Mouse (Mus musculus) forebrain, embryonic 14.5 days (tissue): Measurements from ENCODE around the gene Tet2. TPM values are rescaled to one million over a fixed set of nuclear protein-coding genes. Genes with fewer than 3 reads are reported as not detected.
"Not testable (repeated sequence)": the region's sequence is repeated elsewhere in the genome, so short reads cannot be mapped to it uniquely, and the experiment has no call there.

ENCODE experiments used
- ATAC-seq: fragments of 200-750 bp; cut with Nextera tagmentation; 2 replicates; pipeline ENCODE4 v1.8.0; 2017; ENCODE audit warnings: mild to moderate bottlenecking, moderate library complexity
- DNase-seq: peaks from one replicate; pipeline ENCODE4 v3.0.0-alpha.2; 2015; ENCODE audit warnings: low spot score
- H3K27ac ChIP-seq: fragments of 300-500 bp; sonication (generic); 2 replicates; pipeline ENCODE4 v1.5.1; 2014; ENCODE audit warnings: low read depth, mild to moderate bottlenecking, control low read depth, low read length, moderate library complexity
- H3K27me3 ChIP-seq: fragments of 300-500 bp; sonication (generic); replicated peaks from 2 replicates; pipeline ENCODE4 v1.6.1; 2014; ENCODE audit warnings: low read length, control low read depth, mixed read lengths; ENCODE audit not compliant: control insufficient read depth, insufficient read depth
- H3K36me3 ChIP-seq: fragments of 300-500 bp; sonication (generic); 2 replicates; pipeline ENCODE4 v1.6.1; 2014; ENCODE audit warnings: low read length, control low read depth; ENCODE audit not compliant: control insufficient read depth, insufficient read depth
- H3K4me1 ChIP-seq: fragments of 300-500 bp; sonication (generic); 2 replicates; pipeline ENCODE4 v1.6.1; 2014; ENCODE audit warnings: antibody characterized with exemption, low read length, control low read depth; ENCODE audit not compliant: control insufficient read depth, insufficient read depth
- H3K4me2 ChIP-seq: fragments of 300-500 bp; sonication (generic); 2 replicates; pipeline ENCODE4 v1.6.1; 2014; ENCODE audit warnings: mild to moderate bottlenecking, control low read depth, low read length
- H3K4me3 ChIP-seq: fragments of 300-500 bp; sonication (generic); 2 replicates; pipeline ENCODE4 v1.5.1; 2014; ENCODE audit warnings: low read depth, low read length, control low read depth
- H3K9ac ChIP-seq: fragments of 300-500 bp; sonication (generic); 2 replicates; pipeline ENCODE4 v1.6.1; 2014; ENCODE audit warnings: mild to moderate bottlenecking, low read length, control low read depth, moderate library complexity
- H3K9me3 ChIP-seq: fragments of 300-500 bp; sonication (generic); replicated peaks from 2 replicates; pipeline ENCODE4 v1.6.1; 2016; ENCODE audit warnings: low read length, control low read depth, mixed read lengths; ENCODE audit not compliant: control insufficient read depth
- WGBS: fragments of 180-500 bp; shearing (Covaris S2); extraction: QIAGEN DNeasy Blood & Tissue Kit; methylation state at CpG from one replicate; pipeline ENCODE4 v1.1.7; 2014; 5-methylcytosine and 5-hydroxymethylcytosine counted together
- polyA plus RNA-seq: library from polyadenylated mRNA; unstranded; fragments of >200 nt; fragmentation: Nextera tagmentation; extraction: Ambion mirVana; gene quantifications from 2 replicates; pipeline ENCODE4 v1.2.1, GENCODE M21; 2014

The Tet2 gene
- 13.1 and 17.0 TPM in 2 replicates for polyA plus RNA-seq

DNA sequence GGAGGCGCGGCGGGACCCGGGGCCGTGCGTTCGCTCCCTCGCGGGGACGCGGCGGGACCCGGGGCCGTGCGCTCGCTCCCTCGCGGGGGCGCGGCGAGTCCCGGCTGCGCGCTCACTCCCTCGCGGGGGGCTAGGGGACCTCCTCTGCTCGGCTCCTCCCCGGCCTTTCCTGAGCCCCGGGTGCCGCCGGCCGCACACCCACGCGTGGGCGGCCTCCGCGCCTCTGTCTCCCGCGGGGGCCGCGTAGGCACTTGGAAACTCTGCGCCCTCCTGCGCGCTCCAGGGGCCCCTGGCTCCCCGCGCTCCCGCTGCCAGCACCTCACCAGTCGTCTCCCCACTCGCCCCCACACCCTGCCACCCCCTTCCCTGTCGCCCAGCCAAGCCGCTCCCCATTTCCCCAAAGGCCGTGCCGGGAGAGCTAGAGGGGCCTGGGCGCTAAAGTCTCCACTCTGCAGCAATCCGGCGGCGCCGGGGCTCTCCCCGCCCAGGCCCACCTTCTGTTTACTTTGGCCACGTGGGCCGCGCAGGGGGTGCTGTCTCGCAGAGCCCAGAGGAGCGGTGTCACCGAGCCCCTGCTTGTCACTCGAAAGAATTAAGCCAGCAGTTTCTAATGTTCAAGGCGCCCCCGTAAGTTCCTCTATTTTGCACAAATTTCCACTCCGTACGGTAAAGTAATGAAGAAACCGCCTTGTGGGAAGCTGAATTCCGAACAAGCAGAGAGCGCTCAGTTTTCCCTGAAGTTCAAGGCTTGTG is at the start of gene Tet2:
Gene Tet2, minus strand, starts transcription at position 589 of the 753 bp plus-strand sequence.
- under 1% methylated on average over 36 of the region's 73 CpGs for WGBS
- Histone ChIP-seq H3K4me2 (peak within 1 kb of the TSS; percentile 69), H3K27ac (peak within 1 kb of the TSS; percentile 94), H3K4me1 (peaks cover 6% of the 10 kb centered on the region; the same call in 1 of the 2 replicates), H3K4me3 (peak within 1 kb of the TSS; percentile 77), H3K36me3 (no peaks in the 10 kb centered on the region), H3K27me3 (no peaks in the 10 kb centered on the region), H3K9me3 (no peaks in the 10 kb centered on the region), H3K9ac (peak within 1 kb of the TSS; percentile 92)
- peak; percentile 64 for ATAC-seq
- peak; percentile 69 for DNase-seq

DNA sequence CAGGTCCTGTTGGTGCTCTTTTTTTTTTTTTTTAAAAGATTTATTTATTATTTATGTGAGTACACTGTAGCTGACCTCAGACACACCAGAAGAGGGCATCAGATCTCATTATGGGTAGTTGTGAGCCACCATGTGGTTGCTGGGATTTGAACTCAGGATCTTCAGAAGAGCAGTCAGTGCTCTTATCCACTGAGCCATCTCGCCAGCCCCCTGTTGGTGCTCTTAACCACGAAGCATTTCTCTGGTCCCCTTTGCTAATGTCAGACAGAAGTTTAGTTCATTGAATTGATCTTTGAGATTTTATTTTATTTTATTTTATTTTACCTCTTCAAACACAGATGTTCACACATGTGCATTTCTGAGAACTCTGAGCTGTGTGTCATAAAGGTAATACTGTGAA is 48.1 kb upstream of the Tet2 start:
- not testable (repeated sequence) for H3K4me2 ChIP-seq, H3K4me3 ChIP-seq, H3K9ac ChIP-seq, H3K9me3 ChIP-seq, DNase-seq, H3K27ac ChIP-seq, H3K27me3 ChIP-seq, H3K36me3 ChIP-seq, H3K4me1 ChIP-seq, ATAC-seq
- 90% methylated on average over 2 of the region's 2 CpGs for WGBS

GRCm38 (mm10) chr3:133590506-133591152 is 45.7 kb upstream of the Tet2 start:
- H3K27ac ChIP-seq: no peak overlapping the region
- H3K9me3 ChIP-seq: no peaks in the 10 kb centered on the region
- H3K4me3 ChIP-seq: no peak overlapping the region
- H3K4me1 ChIP-seq: no peaks in the 10 kb centered on the region
- H3K4me2 ChIP-seq: no peak overlapping the region
- no peaks in the 10 kb centered on the region for H3K36me3 ChIP-seq
- no peaks in the 10 kb centered on the region for H3K27me3 ChIP-seq
- H3K9ac ChIP-seq: no peak overlapping the region
- WGBS: 90% methylated on average over 7 of the region's 7 CpGs
- DNase-seq: no peak
- no peak for ATAC-seq

DNA sequence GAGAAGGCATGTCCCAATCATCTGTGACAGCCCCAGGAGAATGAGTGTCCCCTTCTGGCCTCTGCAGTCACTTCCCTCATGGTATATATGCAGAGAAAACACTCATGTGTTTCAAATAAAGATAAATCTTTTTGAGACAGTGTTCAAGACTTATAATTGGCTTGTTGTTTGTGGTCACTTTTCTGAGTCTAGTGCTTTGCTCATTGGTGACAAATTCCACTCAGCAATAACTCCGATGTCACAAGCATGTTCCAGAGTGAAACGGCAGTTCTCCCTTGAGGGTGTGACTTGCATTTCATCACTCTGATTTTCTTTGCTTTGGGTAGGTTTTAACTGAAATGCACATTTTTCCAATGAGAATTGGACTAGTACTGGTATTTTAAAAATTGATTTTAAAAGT is 40.1 kb upstream of the Tet2 start:
- Histone ChIP-seq H3K9me3 (no peaks in the 10 kb centered on the region), H3K27me3 (no peaks in the 10 kb centered on the region), H3K36me3 (no peaks in the 10 kb centered on the region), H3K27ac (no peak overlapping the region), H3K9ac (no peak overlapping the region), H3K4me3 (no peak overlapping the region), H3K4me1 (no peaks in the 10 kb centered on the region), H3K4me2 (no peak overlapping the region)
- WGBS: 79% methylated on average over 2 of the region's 2 CpGs
- ATAC-seq: no peak
- DNase-seq: no peak

- ATAC-seq: no peak
- Histone ChIP-seq H3K4me2 (no peak overlapping the region), H3K9me3 (no peaks in the 10 kb centered on the region), H3K4me3 (no peak overlapping the region), H3K27me3 (no peaks in the 10 kb centered on the region), H3K9ac (no peak overlapping the region), H3K4me1 (no peaks in the 10 kb centered on the region), H3K27ac (no peak overlapping the region), H3K36me3 (no peaks in the 10 kb centered on the region)
- no peak for DNase-seq
- 91% methylated on average over 9 of the region's 9 CpGs for WGBS
Observed at GRCm38 (mm10) chr3:133583411-133584025, 38.6 kb upstream of the Tet2 start.

DNA sequence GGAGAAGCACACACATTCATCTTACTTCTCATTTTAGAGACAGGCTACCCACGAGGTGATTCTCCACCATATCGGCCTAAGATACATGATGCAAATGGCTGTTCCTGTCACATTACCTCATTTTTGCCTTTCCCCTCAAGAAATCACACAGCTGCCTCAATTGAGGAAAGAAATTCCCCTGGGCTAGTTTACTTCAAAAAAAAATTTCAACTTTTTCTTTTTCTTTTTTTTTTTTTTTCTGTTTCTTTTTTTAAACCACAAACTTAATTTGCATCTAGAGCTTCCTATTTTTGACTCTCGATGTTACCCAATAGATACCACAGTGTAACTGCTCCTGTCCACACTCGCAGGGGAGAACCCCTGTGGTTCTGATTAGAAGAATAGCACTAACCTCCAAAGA is 38.0 kb upstream of the Tet2 start:
- Histone ChIP-seq H3K27me3 (no peaks in the 10 kb centered on the region), H3K4me1 (no peaks in the 10 kb centered on the region), H3K9me3 (no peaks in the 10 kb centered on the region), H3K27ac (no peak overlapping the region), H3K4me2 (no peak overlapping the region), H3K9ac (no peak overlapping the region), H3K36me3 (no peaks in the 10 kb centered on the region), H3K4me3 (no peak overlapping the region)
- WGBS: 78% methylated on average over 4 of the region's 4 CpGs
- ATAC-seq (no peak), DNase-seq (no peak)

GRCm38 (mm10) chr3:133582096-133582495 is 37.2 kb upstream of the Tet2 start:
- Histone ChIP-seq H3K4me2 (no peak overlapping the region), H3K36me3 (no peaks in the 10 kb centered on the region), H3K9ac (no peak overlapping the region), H3K27ac (no peak overlapping the region), H3K27me3 (no peaks in the 10 kb centered on the region), H3K4me3 (no peak overlapping the region), H3K9me3 (no peaks in the 10 kb centered on the region), H3K4me1 (no peaks in the 10 kb centered on the region)
- 88% methylated on average over 5 of the region's 5 CpGs for WGBS
- DNase-seq (no peak), ATAC-seq (no peak)

GRCm38 (mm10) chr3:133581541-133581940 is 36.6 kb upstream of the Tet2 start:
- Histone ChIP-seq H3K9me3 (no peaks in the 10 kb centered on the region), H3K4me3 (no peak overlapping the region), H3K9ac (no peak overlapping the region), H3K4me1 (no peaks in the 10 kb centered on the region), H3K27me3 (no peaks in the 10 kb centered on the region), H3K36me3 (no peaks in the 10 kb centered on the region), H3K27ac (no peak overlapping the region), H3K4me2 (no peak overlapping the region)
- WGBS: 76% methylated on average over 4 of the region's 4 CpGs
- ATAC-seq: no peak
- no peak for DNase-seq

DNA sequence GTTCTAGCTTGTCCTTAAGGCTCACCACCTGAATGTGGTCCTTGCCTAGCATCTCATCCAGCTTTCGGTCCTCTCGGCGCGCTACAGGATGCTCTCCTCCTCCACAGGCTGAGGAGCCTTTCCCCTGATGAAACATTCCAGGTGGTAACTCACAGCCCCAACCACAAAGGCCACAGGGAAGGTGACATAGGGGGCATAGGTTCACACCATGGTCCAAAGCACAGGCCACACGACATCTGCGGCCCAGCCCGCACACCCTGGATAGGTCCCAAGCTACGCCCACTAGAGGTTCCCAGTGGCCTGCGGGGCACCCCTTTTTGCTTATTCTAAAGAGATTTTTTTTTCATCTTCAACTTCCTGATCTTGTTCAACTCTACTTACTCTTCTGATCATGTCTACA is 34.7 kb upstream of the Tet2 start:
- no peak overlapping the region for H3K4me2 ChIP-seq
- no peaks in the 10 kb centered on the region for H3K9me3 ChIP-seq
- H3K27me3 ChIP-seq: no peaks in the 10 kb centered on the region
- no peak overlapping the region for H3K4me3 ChIP-seq
- ATAC-seq (no peak), DNase-seq (no peak)
- H3K27ac ChIP-seq: no peak overlapping the region
- no peaks in the 10 kb centered on the region for H3K4me1 ChIP-seq
- no peaks in the 10 kb centered on the region for H3K36me3 ChIP-seq
- H3K9ac ChIP-seq: no peak overlapping the region
- WGBS: 92% methylated on average over 9 of the region's 9 CpGs
